10 mouse cellular contexts compared by ENCODE assay signal in genomic region chr17:48002486-48002885, GRCm38 (mm10). TPM values are rescaled to one million over a fixed set of nuclear protein-coding genes. Genes with fewer than 3 reads are reported as not detected.
A peak's percentile ranks its signal among the peaks of the same experiment; 100 is the strongest.
DNase-seq lines count a peak whose midpoint lies in the region; ATAC-seq and TF ChIP-seq lines count a peak whose summit lies in the region.
"Had no signal": no experiment of that assay in that cellular context is flagged by ENCODE, and none has a peak within 500 bp of the region (broad histone marks: within the 10 kb centered on the region; RNA-seq: fewer than 3 reads in every experiment).

No protein-coding gene starts in this region.

- no peaks in the 10 kb centered on the region for H3K9me3 ChIP-seq in hindbrain, embryonic 12.5 days (replicated peaks)
- H3K9me3 ChIP-seq in limb, embryonic 12.5 days: no peaks in the 10 kb centered on the region
- H3K9me3 ChIP-seq in stomach, embryonic 14.5 days (ENCODE audit: control insufficient read depth, low read depth, low read length): no peaks in the 10 kb centered on the region

- 55% methylated on average over 4 of the region's 4 CpGs for WGBS in lung, adult 2 months
- WGBS in hindbrain, embryonic 12.5 days: 61% methylated on average over 4 of the region's 4 CpGs
- WGBS in limb, embryonic 12.5 days: 62% methylated on average over 4 of the region's 4 CpGs
- WGBS in stomach, embryonic 14.5 days: 58% methylated on average over 4 of the region's 4 CpGs

- peak overlapping the region; percentile 71 for H3K27ac ChIP-seq in hindbrain, embryonic 12.5 days
- H3K27ac ChIP-seq in limb, embryonic 12.5 days: peak overlapping the region; percentile 80
- peak overlapping the region; percentile 90 for H3K27ac ChIP-seq in stomach, embryonic 14.5 days (ENCODE audit: low read length)
- H3K27ac ChIP-seq: layer of hippocampus, adult 2 months had no signal

- no peaks in the 10 kb centered on the region; the same call in 1 of the 2 replicates for H3K27me3 ChIP-seq in hindbrain, embryonic 12.5 days
- peaks cover 48% of the 10 kb centered on the region for H3K27me3 ChIP-seq in limb, embryonic 12.5 days
- H3K27me3 ChIP-seq in stomach, embryonic 14.5 days (ENCODE audit: control insufficient read depth, insufficient read depth, low read length): no peaks in the 10 kb centered on the region

- no peak for TF ChIP-seq POLR2A in lung, adult 2 months (IDR thresholded peaks at IDR 0.05; ENCODE audit: borderline replicate concordance, extremely low read depth, low read depth, low read length)

- no peak overlapping the region for H3K4me3 ChIP-seq in lung, adult 2 months (replicated peaks; ENCODE audit: extremely low read depth, low read depth, low read length)
- peak overlapping the region; percentile 28; the same call in 1 of the 2 replicates for H3K4me3 ChIP-seq in hindbrain, embryonic 12.5 days
- peak overlapping the region; percentile 30; the same call in 1 of the 2 replicates for H3K4me3 ChIP-seq in limb, embryonic 12.5 days (replicated peaks)
- peak overlapping the region; percentile 16; the same call in 1 of the 2 replicates for H3K4me3 ChIP-seq in stomach, embryonic 14.5 days (ENCODE audit: low read depth, low read length)

- no peaks in the 10 kb centered on the region for H3K36me3 ChIP-seq in hindbrain, embryonic 12.5 days
- no peaks in the 10 kb centered on the region for H3K36me3 ChIP-seq in limb, embryonic 12.5 days
- H3K36me3 ChIP-seq in stomach, embryonic 14.5 days (ENCODE audit: control insufficient read depth, insufficient read depth, low read length): no peaks in the 10 kb centered on the region

- peak overlapping the region; percentile 50 for H3K4me2 ChIP-seq in hindbrain, embryonic 12.5 days (replicated peaks)
- peak overlapping the region; percentile 60 for H3K4me2 ChIP-seq in limb, embryonic 12.5 days
- H3K4me2 ChIP-seq in stomach, embryonic 14.5 days (replicated peaks; ENCODE audit: low read depth, low read length): peak overlapping the region; percentile 49

- no peak for TF ChIP-seq CTCF in lung, adult 2 months (IDR thresholded peaks at IDR 0.05; ENCODE audit: insufficient read depth, low read length)

- intact Hi-C loops in gastrocnemius, postnatal 36 days (cut with DNase I): no loop called here

- H3K9ac ChIP-seq in hindbrain, embryonic 12.5 days: peak overlapping the region; percentile 57
- 0 out of 2 replicates have a peak overlapping the region, but pooled peaks have one; percentile 34 for H3K9ac ChIP-seq in limb, embryonic 12.5 days (replicated peaks)
- no peak overlapping the region for H3K9ac ChIP-seq in stomach, embryonic 14.5 days (replicated peaks; ENCODE audit: low read depth, low read length)

- peak; percentile 12; the same call in 1 of the 2 replicates for ATAC-seq in hindbrain, embryonic 12.5 days (ENCODE audit: low FRiP score)
- no peak for ATAC-seq in limb, embryonic 12.5 days (ENCODE audit: insufficient number of reproducible peaks, insufficient read depth, low FRiP score, low TSS enrichment, low read depth)
- ATAC-seq in stomach, embryonic 14.5 days (ENCODE audit: insufficient number of reproducible peaks, insufficient read depth, low FRiP score, low read depth): no peak

- peak; percentile 30 for DNase-seq in lung, adult 2 months
- no peak for DNase-seq in lung, postnatal 25 days (ENCODE audit: low spot score)
- no peak for DNase-seq in ovary, adult 18-20 months (ENCODE audit: low spot score)
- DNase-seq in layer of hippocampus, adult 18-20 months (ENCODE audit: low spot score in 2 of 2): no peak
- no peak for DNase-seq in gastrocnemius, postnatal 36 days

- H3K4me1 ChIP-seq in lung, adult 2 months (ENCODE audit: control insufficient read depth, insufficient read depth, low read length): peaks cover 3% of the 10 kb centered on the region; the same call in 1 of the 2 replicates
- peaks cover 33% of the 10 kb centered on the region for H3K4me1 ChIP-seq in hindbrain, embryonic 12.5 days
- H3K4me1 ChIP-seq in limb, embryonic 12.5 days (replicated peaks): peaks cover 47% of the 10 kb centered on the region
- peaks cover 28% of the 10 kb centered on the region for H3K4me1 ChIP-seq in stomach, embryonic 14.5 days (ENCODE audit: control insufficient read depth, insufficient read depth, low read length)

RNA-seq across cellular contexts. Expression of gene 1700122O11Rik, which starts 35.6 kb away (rescaled TPM):
- polyA plus RNA-seq in lung, adult 2 months (2012; rRNA removed): not detected in 2 replicates
- not detected in 2 replicates for polyA plus RNA-seq in hindbrain, embryonic 12.5 days (2016; fragmentation: Nextera tagmentation; extraction: Ambion mirVana)
- polyA plus RNA-seq in limb, embryonic 12.5 days (2016; fragmentation: Nextera tagmentation; extraction: Ambion mirVana): not detected in 2 replicates
- polyA plus RNA-seq in stomach, embryonic 14.5 days (2014; fragmentation: Nextera tagmentation; extraction: Ambion mirVana): not detected in 2 replicates
- total RNA-seq in layer of hippocampus, adult 18-20 months (2021): not detected
- total RNA-seq in gastrocnemius, postnatal 36 days (2021): not detected
- total RNA-seq: layer of hippocampus, adult 2 months; MEL had no signal
